Mouse (Mus musculus) hindbrain, embryonic 16.5 days (tissue): ENCODE measurements at regions not wholly inside any gene's neighbourhood (a gene's known extent, or its start where the extent isn't known, plus 50 kb on each side); places are given as distances from the start of the nearest gene placed in this dataset.

Experiments
- ATAC-seq: fragments of 200-750 bp; cut with Nextera tagmentation; 2 replicates; pipeline ENCODE4 v1.8.0; 2017; ENCODE audit warnings: moderate TSS enrichment, moderate library complexity
- H3K27ac ChIP-seq: fragments of 300-500 bp; sonication (generic); 2 replicates; pipeline ENCODE4 v1.5.1; 2014; ENCODE audit warnings: low read depth, mild to moderate bottlenecking, control low read depth, low read length, moderate library complexity
- H3K27me3 ChIP-seq: fragments of 300-500 bp; sonication (generic); replicated peaks from 2 replicates; pipeline ENCODE4 v1.6.1; 2014; ENCODE audit warnings: low read length; ENCODE audit not compliant: control insufficient read depth, insufficient read depth
- H3K36me3 ChIP-seq: fragments of 300-500 bp; sonication (generic); 2 replicates; pipeline ENCODE4 v1.6.1; 2014; ENCODE audit warnings: mild to moderate bottlenecking, low read length, moderate library complexity, mixed read lengths; ENCODE audit not compliant: control insufficient read depth, insufficient read depth
- H3K4me1 ChIP-seq: fragments of 300-500 bp; sonication (generic); 2 replicates; pipeline ENCODE4 v1.6.1; 2014; ENCODE audit warnings: low read depth, low read length; ENCODE audit not compliant: control insufficient read depth, insufficient read depth
- H3K4me2 ChIP-seq: fragments of 300-500 bp; sonication (generic); 2 replicates; pipeline ENCODE4 v1.6.1; 2014; ENCODE audit warnings: mild to moderate bottlenecking, low read length, control low read depth, moderate library complexity
- H3K4me3 ChIP-seq: fragments of 300-500 bp; sonication (generic); 2 replicates; pipeline ENCODE4 v1.5.1; 2014; ENCODE audit warnings: mild to moderate bottlenecking, low read length, control low read depth, moderate library complexity
- H3K9ac ChIP-seq: fragments of 300-500 bp; sonication (generic); 2 replicates; pipeline ENCODE4 v1.6.1; 2014; ENCODE audit warnings: low read depth, mild to moderate bottlenecking, control low read depth, low read length, moderate library complexity
- H3K9me3 ChIP-seq: fragments of 300-500 bp; sonication (generic); 2 replicates; pipeline ENCODE4 v1.6.1; 2014; ENCODE audit warnings: mild to moderate bottlenecking, low read length, moderate library complexity; ENCODE audit not compliant: control insufficient read depth
- WGBS: fragments of 180-500 bp; shearing (Covaris S2); extraction: QIAGEN DNeasy Blood & Tissue Kit; methylation state at CpG from one replicate; pipeline ENCODE4 v1.1.7; 2014; 5-methylcytosine and 5-hydroxymethylcytosine counted together

GRCm38 (mm10) chr4:125810247-125810646 is 214.1 kb upstream of the Csf3r start:
- ATAC-seq: no peak
- Histone ChIP-seq H3K4me1 (peaks cover 3% of the 10 kb centered on the region), H3K9ac (no peak overlapping the region), H3K27me3 (no peaks in the 10 kb centered on the region), H3K4me3 (no peak overlapping the region), H3K4me2 (no peak overlapping the region), H3K36me3 (no peaks in the 10 kb centered on the region), H3K27ac (no peak overlapping the region), H3K9me3 (no peaks in the 10 kb centered on the region)
- 34% methylated on average over 8 of the region's 8 CpGs for WGBS

- H3K27ac ChIP-seq: no peak overlapping the region
- H3K36me3 ChIP-seq: no peaks in the 10 kb centered on the region
- no peak overlapping the region for H3K4me2 ChIP-seq
- no peak overlapping the region for H3K9ac ChIP-seq
- no peak overlapping the region for H3K4me3 ChIP-seq
- H3K9me3 ChIP-seq: no peaks in the 10 kb centered on the region
- H3K27me3 ChIP-seq: no peaks in the 10 kb centered on the region
- 74% methylated on average over 12 of the region's 12 CpGs for WGBS
- peaks cover 3% of the 10 kb centered on the region for H3K4me1 ChIP-seq
- no peak for ATAC-seq
These were observed 210.0 kb upstream of the Csf3r start for GRCm38 (mm10) chr4:125814311-125814710.

- Histone ChIP-seq H3K9ac (no peak overlapping the region), H3K9me3 (no peaks in the 10 kb centered on the region), H3K4me2 (no peak overlapping the region), H3K36me3 (no peaks in the 10 kb centered on the region), H3K4me1 (peaks cover 2% of the 10 kb centered on the region), H3K27ac (no peak overlapping the region), H3K27me3 (no peaks in the 10 kb centered on the region), H3K4me3 (no peak overlapping the region)
- WGBS: 58% methylated on average over 3 of the region's 3 CpGs
- no peak for ATAC-seq
These were observed 209.1 kb upstream of the Csf3r start for GRCm38 (mm10) chr4:125815276-125815675.

GRCm38 (mm10) chr4:125824525-125824924 is 199.8 kb upstream of the Csf3r start:
- Histone ChIP-seq H3K36me3 (no peaks in the 10 kb centered on the region), H3K9me3 (no peaks in the 10 kb centered on the region), H3K4me3 (no peak overlapping the region), H3K4me2 (no peak overlapping the region), H3K27ac (no peak overlapping the region), H3K27me3 (no peaks in the 10 kb centered on the region), H3K4me1 (no peaks in the 10 kb centered on the region), H3K9ac (no peak overlapping the region)
- 67% methylated on average over 3 of the region's 3 CpGs for WGBS
- ATAC-seq: no peak

GRCm38 (mm10) chr4:125826416-125826815 is 197.9 kb upstream of the Csf3r start:
- Histone ChIP-seq H3K9ac (no peak overlapping the region), H3K4me1 (no peaks in the 10 kb centered on the region), H3K9me3 (no peaks in the 10 kb centered on the region), H3K4me3 (no peak overlapping the region), H3K36me3 (no peaks in the 10 kb centered on the region), H3K4me2 (no peak overlapping the region), H3K27me3 (no peaks in the 10 kb centered on the region), H3K27ac (no peak overlapping the region)
- no peak for ATAC-seq
- WGBS: 58% methylated on average over 5 of the region's 5 CpGs

GRCm38 (mm10) chr4:125835250-125835649 is 189.1 kb upstream of the Csf3r start:
- Histone ChIP-seq H3K36me3 (no peaks in the 10 kb centered on the region), H3K4me1 (no peaks in the 10 kb centered on the region; the same call in 1 of the 2 replicates), H3K9me3 (no peaks in the 10 kb centered on the region), H3K9ac (no peak overlapping the region), H3K27me3 (no peaks in the 10 kb centered on the region), H3K4me2 (0 out of 2 replicates have a peak overlapping the region, but pooled peaks have one; percentile 14), H3K4me3 (no peak overlapping the region), H3K27ac (no peak overlapping the region)
- ATAC-seq: no peak
- 1% methylated on average over 8 of the region's 8 CpGs for WGBS

GRCm38 (mm10) chr4:125847568-125847967 is 176.8 kb upstream of the Csf3r start:
- H3K27me3 ChIP-seq: no peaks in the 10 kb centered on the region
- ATAC-seq: no peak
- WGBS: 84% methylated on average over 3 of the region's 3 CpGs

GRCm38 (mm10) chr4:125850300-125850699 is 174.1 kb upstream of the Csf3r start:
- Histone ChIP-seq H3K27ac (no peak overlapping the region), H3K4me1 (no peaks in the 10 kb centered on the region; the same call in 1 of the 2 replicates), H3K36me3 (no peaks in the 10 kb centered on the region), H3K9ac (no peak overlapping the region), H3K9me3 (no peaks in the 10 kb centered on the region), H3K27me3 (no peaks in the 10 kb centered on the region), H3K4me3 (no peak overlapping the region), H3K4me2 (no peak overlapping the region)
- WGBS: 11% methylated on average over 4 of the region's 4 CpGs
- no peak for ATAC-seq

More at GRCm38 (mm10) chr4:125847568-125847967, 176.8 kb upstream of the Csf3r start:
- Histone ChIP-seq H3K36me3 (no peaks in the 10 kb centered on the region), H3K9me3 (no peaks in the 10 kb centered on the region), H3K27ac (no peak overlapping the region; the same call in 1 of the 2 replicates), H3K9ac (no peak overlapping the region), H3K4me2 (no peak overlapping the region), H3K4me1 (no peaks in the 10 kb centered on the region; the same call in 1 of the 2 replicates), H3K4me3 (no peak overlapping the region)

- no peaks in the 10 kb centered on the region for H3K9me3 ChIP-seq
- no peak overlapping the region for H3K4me3 ChIP-seq
- WGBS: 68% methylated on average over 4 of the region's 4 CpGs
- H3K4me1 ChIP-seq: peaks cover 12% of the 10 kb centered on the region
- H3K27me3 ChIP-seq: no peaks in the 10 kb centered on the region
- no peak overlapping the region for H3K9ac ChIP-seq
- no peak overlapping the region for H3K27ac ChIP-seq
- ATAC-seq: peak; percentile 46; the same call in 1 of the 2 replicates
- H3K36me3 ChIP-seq: no peaks in the 10 kb centered on the region
- no peak overlapping the region for H3K4me2 ChIP-seq
These were observed 171.8 kb upstream of the Csf3r start for GRCm38 (mm10) chr4:125852545-125852944.
